Comparison of ENCODE assay signal across 18 mouse cellular contexts in genomic region chr11:65065201-65065600, GRCm38 (mm10).
"Had no signal": no experiment of that assay in that cellular context is flagged by ENCODE, and none has a peak within 500 bp of the region (broad histone marks: within the 10 kb centered on the region; RNA-seq: fewer than 3 reads in every experiment).

No protein-coding gene starts in this region.

- H3K9ac ChIP-seq: liver, embryonic 15.5 days; liver, postnatal 0 days; lung, embryonic 15.5 days; midbrain, embryonic 12.5 days; neural tube, embryonic 13.5 days; stomach, embryonic 15.5 days had no signal

- H3K36me3 ChIP-seq: liver, embryonic 15.5 days; lung, embryonic 15.5 days; midbrain, embryonic 12.5 days; stomach, embryonic 15.5 days had no signal

- DNase-seq: liver, postnatal 0 days; lung, adult 2 months; lung, postnatal 14 days; lung, postnatal 36 days; midbrain, embryonic 14.5 days; right cerebral cortex, postnatal 14 days; thymus, adult 2 months; thymus, postnatal 25 days; thymus, postnatal 4 days had no signal

- H3K4me2 ChIP-seq: liver, embryonic 15.5 days; lung, embryonic 15.5 days; midbrain, embryonic 12.5 days; neural tube, embryonic 13.5 days; stomach, embryonic 15.5 days had no signal

- H3K4me1 ChIP-seq: liver, embryonic 15.5 days; lung, embryonic 15.5 days; megakaryocyte, embryonic 14.5 days; midbrain, embryonic 12.5 days; neural tube, embryonic 13.5 days; stomach, embryonic 15.5 days had no signal

- ATAC-seq: liver, postnatal 0 days; lung, postnatal 0 days had no signal

- H3K27me3 ChIP-seq: liver, embryonic 15.5 days; lung, embryonic 15.5 days; megakaryocyte, embryonic 14.5 days; midbrain, embryonic 12.5 days; neural tube, embryonic 13.5 days; stomach, embryonic 15.5 days had no signal

- H3K27ac ChIP-seq: liver, embryonic 15.5 days; lung, embryonic 15.5 days; macrophage; midbrain, embryonic 12.5 days; neural tube, embryonic 13.5 days; stomach, embryonic 15.5 days; stomach, postnatal 0 days had no signal

- H3K9me3 ChIP-seq: liver, embryonic 15.5 days; lung, embryonic 15.5 days; midbrain, embryonic 12.5 days; neural tube, embryonic 13.5 days; stomach, embryonic 15.5 days had no signal

- H3K4me3 ChIP-seq: liver, embryonic 15.5 days; lung, embryonic 15.5 days; megakaryocyte, embryonic 14.5 days; midbrain, embryonic 12.5 days; neural tube, embryonic 13.5 days; stomach, embryonic 15.5 days had no signal
